Mouse (Mus musculus): ENCODE measurements around the gene Nans.

DNA sequence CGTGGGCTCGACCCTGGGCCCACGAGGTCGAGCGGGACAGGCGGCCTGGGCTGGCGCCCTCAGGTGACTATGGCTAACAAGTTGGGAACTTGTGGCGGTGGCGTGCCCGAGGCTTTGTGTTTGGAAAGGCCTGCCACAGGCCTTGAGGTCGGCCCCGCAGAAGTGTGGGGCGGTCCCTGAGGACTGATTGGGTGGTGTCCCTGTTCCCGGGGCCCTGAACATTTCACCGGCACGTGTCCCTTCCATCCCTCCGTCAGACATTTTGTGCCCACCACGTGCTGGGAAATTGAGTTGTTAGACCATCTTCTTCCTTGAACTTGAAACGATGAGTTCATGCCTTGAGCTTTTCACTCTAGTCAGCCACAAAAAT is 36.6 kb upstream of the Nans start:
- TF ChIP-seq POLR2A (IDR thresholded peaks at IDR 0.05; ENCODE audit: control insufficient read depth, extremely low read depth, insufficient read depth, low read length, poor library complexity) (no peak), CTCF (IDR thresholded peaks at IDR 0.05; ENCODE audit: borderline replicate concordance, control insufficient read depth, extremely low read depth, insufficient read depth, low read length, poor library complexity) (no peak)
